Mouse (Mus musculus) embryonic fibroblast, embryonic 13.5 days (primary cell): ENCODE data around the gene Carmil3.

ENCODE experiments used
- CTCF ChIP-seq: IDR thresholded peaks from 2 replicates; pipeline ENCODE4 v1.5.1; 2011; ENCODE audit warnings: mild to moderate bottlenecking, control low read depth, low read length, moderate library complexity, borderline replicate concordance; ENCODE audit not compliant: insufficient read depth
- POLR2A ChIP-seq: IDR thresholded peaks from 2 replicates; pipeline ENCODE4 v1.6.1; 2011; ENCODE audit warnings: low read depth, mild to moderate bottlenecking, control low read depth, low read length, moderate library complexity

- no peak for TF ChIP-seq CTCF
- no peak for TF ChIP-seq POLR2A
Measured at GRCm38 (mm10) chr14:55544334-55544733, 53.9 kb downstream of the Carmil3 start.
